Mouse (Mus musculus) heart, embryonic 13.5 days (tissue): Measurements from ENCODE around the gene Stag2. TPM values are rescaled to one million over a fixed set of nuclear protein-coding genes. Genes with fewer than 3 reads are reported as not detected.
A peak's percentile ranks its signal among the peaks of the same experiment; 100 is the strongest.

Experiments used
- ATAC-seq: fragments of 200-750 bp; cut with Nextera tagmentation; 2 replicates; pipeline ENCODE4 v1.8.0; 2017; ENCODE audit warnings: moderate TSS enrichment; ENCODE audit not compliant: insufficient number of reproducible peaks, low FRiP score, low TSS enrichment; ENCODE audit errors: extremely low read depth
- H3K27ac ChIP-seq: fragments of 300-500 bp; sonication (generic); replicated peaks from 2 replicates; pipeline ENCODE4 v1.5.1; 2015; ENCODE audit warnings: moderate library complexity, mild to moderate bottlenecking, inconsistent platforms
- H3K27me3 ChIP-seq: fragments of 300-500 bp; sonication (generic); replicated peaks from 2 replicates; pipeline ENCODE4 v1.6.1; 2015; ENCODE audit warnings: mild to moderate bottlenecking, inconsistent platforms
- H3K36me3 ChIP-seq: fragments of 300-500 bp; sonication (generic); 2 replicates; pipeline ENCODE4 v1.6.1; 2015; ENCODE audit warnings: mild to moderate bottlenecking, inconsistent platforms
- H3K4me1 ChIP-seq: fragments of 300-500 bp; sonication (generic); 2 replicates; pipeline ENCODE4 v1.6.1; 2015; ENCODE audit warnings: inconsistent platforms
- H3K4me2 ChIP-seq: fragments of 300-500 bp; sonication (generic); 2 replicates; pipeline ENCODE4 v1.6.1; 2015; ENCODE audit warnings: inconsistent platforms, mild to moderate bottlenecking, moderate library complexity
- H3K4me3 ChIP-seq: fragments of 300-500 bp; sonication (generic); 2 replicates; pipeline ENCODE4 v1.5.1; 2015; ENCODE audit warnings: moderate library complexity, mild to moderate bottlenecking, inconsistent platforms
- H3K9ac ChIP-seq: fragments of 300-500 bp; sonication (generic); 2 replicates; pipeline ENCODE4 v1.6.1; 2015; ENCODE audit warnings: inconsistent platforms, mild to moderate bottlenecking, moderate library complexity
- H3K9me3 ChIP-seq: fragments of 300-500 bp; sonication (generic); 2 replicates; pipeline ENCODE4 v1.6.1; 2016; ENCODE audit warnings: inconsistent platforms
- WGBS: fragments of 180-500 bp; shearing (Covaris S2); methylation state at CpG from one replicate; pipeline ENCODE4 v1.1.7; 2015; ENCODE audit warnings: mixed read lengths; 5-methylcytosine and 5-hydroxymethylcytosine counted together
- polyA plus RNA-seq: library from polyadenylated mRNA; unstranded; fragments of >200 nt; fragmentation: Nextera tagmentation; extraction: Ambion mirVana; gene quantifications from 2 replicates; pipeline ENCODE4 v1.2.1, GENCODE M21; 2015

Gene Stag2
- polyA plus RNA-seq, 1 experiment from 2014 or later, result 24.9 TPM

- H3K27ac ChIP-seq, result no peak overlapping the region
- H3K27me3 ChIP-seq, result no peaks in the 10 kb centered on the region
- 70% methylated on average over 10 of the region's 10 CpGs for WGBS
- no peaks in the 10 kb centered on the region for H3K4me1 ChIP-seq
- H3K9ac ChIP-seq, result no peak overlapping the region
- H3K4me3 ChIP-seq, result no peak overlapping the region
- no peak overlapping the region for H3K4me2 ChIP-seq
- peaks cover 33% of the 10 kb centered on the region for H3K36me3 ChIP-seq
- no peak for ATAC-seq
- no peaks in the 10 kb centered on the region for H3K9me3 ChIP-seq
Measured at GRCm38 (mm10) chrX:42250342-42250741, 101.2 kb downstream of the Stag2 start.

- H3K36me3 ChIP-seq, result peaks cover 16% of the 10 kb centered on the region
- H3K4me3 ChIP-seq, result no peak overlapping the region
- H3K9me3 ChIP-seq, result no peaks in the 10 kb centered on the region
- H3K4me1 ChIP-seq, result no peaks in the 10 kb centered on the region
- no peak overlapping the region for H3K27ac ChIP-seq
- ATAC-seq, result no peak
- no peaks in the 10 kb centered on the region for H3K27me3 ChIP-seq
- no peak overlapping the region for H3K4me2 ChIP-seq
- no peak overlapping the region for H3K9ac ChIP-seq
Measured at GRCm38 (mm10) chrX:42272713-42273112, 123.6 kb downstream of the Stag2 start.

GRCm38 (mm10) chrX:42290215-42290614 lies 141.1 kb downstream of the Stag2 start:
- H3K4me1 ChIP-seq, result no peaks in the 10 kb centered on the region
- no peak overlapping the region for H3K4me2 ChIP-seq
- no peak for ATAC-seq
- peak overlapping the region; percentile 36; the same call in 1 of the 2 replicates for H3K27ac ChIP-seq
- no peak overlapping the region for H3K4me3 ChIP-seq
- H3K9ac ChIP-seq, result no peak overlapping the region
- H3K9me3 ChIP-seq, result no peaks in the 10 kb centered on the region
- no peaks in the 10 kb centered on the region for H3K36me3 ChIP-seq
- H3K27me3 ChIP-seq, result no peaks in the 10 kb centered on the region
- WGBS, result 31% methylated on average over 3 of the region's 3 CpGs

GRCm38 (mm10) chrX:42315231-42315630 lies 166.1 kb downstream of the Stag2 start:
- no peak overlapping the region for H3K27ac ChIP-seq
- no peaks in the 10 kb centered on the region for H3K4me1 ChIP-seq
- no peak overlapping the region for H3K9ac ChIP-seq
- WGBS, result 65% methylated on average over 3 of the region's 3 CpGs
- ATAC-seq, result no peak
- H3K9me3 ChIP-seq, result no peaks in the 10 kb centered on the region
- no peaks in the 10 kb centered on the region for H3K27me3 ChIP-seq
- H3K4me2 ChIP-seq, result no peak overlapping the region
- no peaks in the 10 kb centered on the region for H3K36me3 ChIP-seq
- H3K4me3 ChIP-seq, result no peak overlapping the region

- Histone ChIP-seq H3K9me3 (no peaks in the 10 kb centered on the region), H3K9ac (no peak overlapping the region), H3K27ac (no peak overlapping the region), H3K4me2 (no peak overlapping the region), H3K36me3 (no peaks in the 10 kb centered on the region), H3K27me3 (no peaks in the 10 kb centered on the region), H3K4me1 (no peaks in the 10 kb centered on the region), H3K4me3 (no peak overlapping the region)
- 56% methylated on average over 5 of the region's 5 CpGs for WGBS
- no peak for ATAC-seq
Measured at GRCm38 (mm10) chrX:42320424-42320823, 171.3 kb downstream of the Stag2 start.

- WGBS, result 52% methylated on average over 9 of the region's 9 CpGs
Measured at GRCm38 (mm10) chrX:42321200-42321773, 172.2 kb downstream of the Stag2 start.

GRCm38 (mm10) chrX:42324848-42325247 lies 175.7 kb downstream of the Stag2 start:
- no peak overlapping the region for H3K9ac ChIP-seq
- H3K36me3 ChIP-seq, result no peaks in the 10 kb centered on the region
- H3K27ac ChIP-seq, result no peak overlapping the region
- H3K9me3 ChIP-seq, result no peaks in the 10 kb centered on the region
- H3K27me3 ChIP-seq, result no peaks in the 10 kb centered on the region
- H3K4me1 ChIP-seq, result no peaks in the 10 kb centered on the region
- no peak for ATAC-seq
- WGBS, result 72% methylated on average over 3 of the region's 3 CpGs
- H3K4me2 ChIP-seq, result no peak overlapping the region
- H3K4me3 ChIP-seq, result no peak overlapping the region

More at GRCm38 (mm10) chrX:42321200-42321773, 172.2 kb downstream of the Stag2 start:
- Histone ChIP-seq H3K36me3 (no peaks in the 10 kb centered on the region), H3K27ac (no peak overlapping the region), H3K4me3 (no peak overlapping the region), H3K4me1 (no peaks in the 10 kb centered on the region), H3K9me3 (no peaks in the 10 kb centered on the region), H3K4me2 (no peak overlapping the region), H3K9ac (no peak overlapping the region), H3K27me3 (no peaks in the 10 kb centered on the region)
- no peak for ATAC-seq

Other genes with a start within 250 kb of the Stag2 start
- 43.3 and 45.8 TPM in 2 replicates for gene Thoc2, start 228.6 kb upstream of the Stag2 start, polyA plus RNA-seq
- gene Xiap, start 89.6 kb upstream of the Stag2 start, polyA plus RNA-seq, result 10.1 and 10.2 TPM in 2 replicates